Mouse (Mus musculus): Measurements from ENCODE around the gene Rnf167.

Rnf167 gene

DNA sequence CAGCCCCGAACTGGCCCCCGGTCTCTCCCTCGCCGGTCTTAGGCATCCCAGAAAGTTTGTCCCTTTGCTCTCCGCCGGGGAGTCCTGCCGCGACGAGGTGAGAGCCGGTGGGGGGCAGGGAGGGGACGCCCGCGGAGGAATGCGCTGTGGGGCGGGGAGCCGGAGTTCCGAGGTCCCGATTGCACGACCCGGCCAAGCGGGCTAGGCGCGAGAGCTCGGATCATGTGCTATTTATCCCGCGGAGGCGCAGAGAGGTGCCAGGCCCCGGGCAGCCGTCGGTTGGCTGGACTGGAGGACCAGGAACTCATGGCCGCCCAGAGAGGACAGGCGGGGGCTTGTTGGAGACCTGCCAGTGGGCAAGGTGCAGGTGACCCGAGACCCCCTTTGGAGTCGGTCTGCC is 53.6 kb downstream of the Rnf167 start:
- in situ Hi-C loops (cut with MboI, MseI): loop anchor here (5.0 kb wide), 1 partner anchor 48 kb away; the partner anchor contains the start of gene Pfn1

All from regulatory T cell (primary cell).